ENCODE assay signal across 24 mouse cellular contexts in the genomic region with DNA sequence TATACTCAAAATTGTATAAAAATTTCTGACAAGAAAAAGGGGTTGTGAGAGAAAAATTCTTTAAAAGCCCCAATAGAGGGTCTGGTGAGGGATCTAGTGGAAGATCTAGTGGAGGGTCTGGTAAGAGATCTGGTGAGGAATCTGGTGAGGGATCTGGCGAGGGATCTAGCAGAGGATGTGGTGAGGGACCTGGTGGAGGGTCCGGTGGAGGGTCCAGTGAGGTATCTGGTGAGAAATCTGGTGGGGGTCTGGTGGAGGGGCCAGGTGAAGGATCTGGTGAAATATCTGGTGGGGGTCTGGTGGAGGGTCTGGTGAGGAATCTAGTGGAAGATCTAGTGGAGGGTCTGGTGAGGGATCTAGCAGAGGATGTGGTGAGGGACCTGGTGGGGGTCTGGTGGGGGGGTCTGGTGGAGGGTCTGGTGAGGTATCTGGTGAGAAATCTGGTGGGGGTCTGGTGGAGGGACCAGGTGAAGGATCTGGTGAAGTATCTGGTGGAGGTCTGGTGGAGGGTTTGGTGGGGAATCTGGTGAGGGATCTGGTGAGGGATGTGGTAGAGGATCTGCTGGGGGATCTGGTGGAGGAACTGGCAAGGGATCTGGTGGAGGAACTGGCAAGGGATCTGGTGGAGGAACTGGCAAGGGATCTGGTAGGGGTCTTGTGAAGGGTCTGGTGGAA. TPM values are rescaled to one million over a fixed set of nuclear protein-coding genes. Genes with fewer than 3 reads are reported as not detected.
DNase-seq lines count a peak whose midpoint lies in the region; ATAC-seq and TF ChIP-seq lines count a peak whose summit lies in the region.
"Had no signal": no experiment of that assay in that cellular context is flagged by ENCODE, and none has a peak within 500 bp of the region (broad histone marks: within the 10 kb centered on the region; RNA-seq: fewer than 3 reads in every experiment).

No protein-coding gene starts in this region.

- H3K36me3 ChIP-seq in embryonic facial prominence, embryonic 11.5 days (replicated peaks; ENCODE audit: control insufficient read depth, insufficient read depth, low read depth, low read length) = no peaks in the 10 kb centered on the region
- peaks cover 6% of the 10 kb centered on the region; the same call in 1 of the 2 replicates for H3K36me3 ChIP-seq in embryonic facial prominence, embryonic 10.5 days (replicated peaks)
- H3K36me3 ChIP-seq in heart, embryonic 10.5 days = no peaks in the 10 kb centered on the region; the same call in 1 of the 2 replicates
- H3K36me3 ChIP-seq in heart, adult 2 months (ENCODE audit: control insufficient read depth, insufficient read depth, low read length) = no peaks in the 10 kb centered on the region; the same call in 1 of the 2 replicates
- H3K36me3 ChIP-seq in liver, embryonic 11.5 days (ENCODE audit: control insufficient read depth, insufficient read depth, low read length) = no peaks in the 10 kb centered on the region
- H3K36me3 ChIP-seq in liver, embryonic 12.5 days = no peaks in the 10 kb centered on the region
- H3K36me3 ChIP-seq: forebrain, embryonic 15.5 days; G1E had no signal

- H3K27ac ChIP-seq in embryonic facial prominence, embryonic 11.5 days (replicated peaks; ENCODE audit: low read depth, low read length) = no peak overlapping the region
- no peak overlapping the region for H3K27ac ChIP-seq in embryonic facial prominence, embryonic 10.5 days (replicated peaks)
- H3K27ac ChIP-seq in heart, embryonic 10.5 days = no peak overlapping the region
- H3K27ac ChIP-seq in heart, adult 2 months = no peak overlapping the region
- H3K27ac ChIP-seq in liver, embryonic 11.5 days (ENCODE audit: low read depth, low read length) = no peak overlapping the region
- H3K27ac ChIP-seq in liver, embryonic 12.5 days = no peak overlapping the region
- H3K27ac ChIP-seq: embryonic facial prominence, embryonic 12.5 days; forebrain, embryonic 13.5 days; forebrain, embryonic 15.5 days had no signal

- no peak for DNase-seq in embryonic facial prominence, embryonic 11.5 days (ENCODE audit: low spot score)
- DNase-seq in embryonic facial prominence, embryonic 10.5 days (ENCODE audit: low spot score) = no peak
- peak; percentile 70 for DNase-seq in heart, embryonic 10.5 days (ENCODE audit: low spot score)
- DNase-seq in heart, adult 2 months = no peak
- peak; percentile 28 for DNase-seq in liver, embryonic 11.5 days (ENCODE audit: low spot score)
- DNase-seq: adrenal gland, adult 8-10 months; adrenal gland, postnatal 14 days; adrenal gland, postnatal 36 days; B cell, adult 2 months; cerebellum, adult 11-12 months; cerebellum, adult 2 months; cerebellum, adult 9-10 months; cerebellum, postnatal 10 days; cerebellum, postnatal 25 days; forebrain, postnatal 0 days had no signal

- H3K4me2 ChIP-seq in embryonic facial prominence, embryonic 11.5 days (ENCODE audit: low read depth, low read length) = no peak overlapping the region
- H3K4me2 ChIP-seq in liver, embryonic 11.5 days = no peak overlapping the region
- H3K4me2 ChIP-seq in liver, embryonic 12.5 days = no peak overlapping the region
- H3K4me2 ChIP-seq: embryonic facial prominence, embryonic 12.5 days; forebrain, embryonic 13.5 days; forebrain, embryonic 15.5 days had no signal

- 89% methylated on average over 2 of the region's 2 CpGs for WGBS in embryonic facial prominence, embryonic 11.5 days
- WGBS in embryonic facial prominence, embryonic 10.5 days = 87% methylated on average over 2 of the region's 2 CpGs
- 89% methylated on average over 2 of the region's 2 CpGs for WGBS in heart, embryonic 10.5 days
- 85% methylated on average over 2 of the region's 2 CpGs for WGBS in heart, adult 2 months
- 81% methylated on average over 2 of the region's 2 CpGs for WGBS in liver, embryonic 11.5 days
- WGBS in liver, embryonic 12.5 days (ENCODE audit: insufficient replicate concordance) = 63% methylated on average over 2 of the region's 2 CpGs

- no peak overlapping the region for H3K4me3 ChIP-seq in embryonic facial prominence, embryonic 11.5 days (ENCODE audit: low read depth, low read length)
- H3K4me3 ChIP-seq in embryonic facial prominence, embryonic 10.5 days = no peak overlapping the region
- no peak overlapping the region for H3K4me3 ChIP-seq in heart, embryonic 10.5 days
- no peak overlapping the region for H3K4me3 ChIP-seq in heart, adult 2 months
- no peak overlapping the region for H3K4me3 ChIP-seq in liver, embryonic 11.5 days (ENCODE audit: low read depth, low read length)
- no peak overlapping the region for H3K4me3 ChIP-seq in liver, embryonic 12.5 days
- H3K4me3 ChIP-seq: embryonic facial prominence, embryonic 12.5 days; forebrain, embryonic 13.5 days; forebrain, embryonic 15.5 days had no signal

- no peak for TF ChIP-seq EP300 in heart, adult 2 months (IDR thresholded peaks at IDR 0.05; ENCODE audit: insufficient read depth, low read depth, low read length)

- no peaks in the 10 kb centered on the region for H3K27me3 ChIP-seq in embryonic facial prominence, embryonic 11.5 days (ENCODE audit: control insufficient read depth, insufficient read depth, low read length)
- no peaks in the 10 kb centered on the region for H3K27me3 ChIP-seq in embryonic facial prominence, embryonic 10.5 days (replicated peaks; ENCODE audit: low read depth, poor library complexity, severe bottlenecking)
- H3K27me3 ChIP-seq in heart, embryonic 10.5 days (ENCODE audit: insufficient read depth, poor library complexity, severe bottlenecking) = no peaks in the 10 kb centered on the region
- no peaks in the 10 kb centered on the region for H3K27me3 ChIP-seq in heart, adult 2 months (ENCODE audit: control insufficient read depth, insufficient read depth, low read length)
- no peaks in the 10 kb centered on the region for H3K27me3 ChIP-seq in liver, embryonic 11.5 days (replicated peaks; ENCODE audit: control insufficient read depth, insufficient read depth, low read length)
- no peaks in the 10 kb centered on the region for H3K27me3 ChIP-seq in liver, embryonic 12.5 days (replicated peaks)
- H3K27me3 ChIP-seq: CH12.LX; embryonic facial prominence, embryonic 12.5 days; forebrain, embryonic 13.5 days; forebrain, embryonic 15.5 days; Patski had no signal

- no peaks in the 10 kb centered on the region for H3K9me3 ChIP-seq in embryonic facial prominence, embryonic 11.5 days (replicated peaks; ENCODE audit: control insufficient read depth, low read length)
- H3K9me3 ChIP-seq in embryonic facial prominence, embryonic 10.5 days = no peaks in the 10 kb centered on the region
- no peaks in the 10 kb centered on the region for H3K9me3 ChIP-seq in heart, embryonic 10.5 days
- no peaks in the 10 kb centered on the region for H3K9me3 ChIP-seq in liver, embryonic 11.5 days (ENCODE audit: control insufficient read depth, low read length)
- H3K9me3 ChIP-seq in liver, embryonic 12.5 days (replicated peaks) = no peaks in the 10 kb centered on the region
- H3K9me3 ChIP-seq: embryonic facial prominence, embryonic 12.5 days; forebrain, embryonic 13.5 days; forebrain, embryonic 15.5 days had no signal

- TF ChIP-seq CTCF in heart, adult 2 months (IDR thresholded peaks at IDR 0.05) = no peak

- TF ChIP-seq POLR2A in heart, adult 2 months (IDR thresholded peaks at IDR 0.05; ENCODE audit: insufficient read depth, low read depth, low read length) = no peak

- 0 out of 2 replicates have a peak, but pooled peaks have one; percentile 7 for ATAC-seq in embryonic facial prominence, embryonic 11.5 days (replicated peaks; ENCODE audit: insufficient number of reproducible peaks, low FRiP score, low TSS enrichment, low read depth)
- no peak for ATAC-seq in liver, embryonic 11.5 days (replicated peaks; ENCODE audit: low FRiP score)
- no peak for ATAC-seq in liver, embryonic 12.5 days
- ATAC-seq: activated CD4-positive, CD25-positive, alpha-beta regulatory T cell, adult 4 months; CD4-positive, CD25-positive, alpha-beta regulatory T cell, adult 4 months; forebrain, embryonic 13.5 days; forebrain, embryonic 15.5 days; forebrain, postnatal 0 days; Patski had no signal

- no peak overlapping the region for H3K9ac ChIP-seq in embryonic facial prominence, embryonic 11.5 days (replicated peaks; ENCODE audit: low read length)
- no peak overlapping the region for H3K9ac ChIP-seq in heart, adult 2 months (ENCODE audit: low read depth, low read length)
- no peak overlapping the region for H3K9ac ChIP-seq in liver, embryonic 11.5 days (ENCODE audit: low read depth, low read length)
- H3K9ac ChIP-seq in liver, embryonic 12.5 days = no peak overlapping the region
- H3K9ac ChIP-seq: embryonic facial prominence, embryonic 12.5 days; forebrain, embryonic 13.5 days; forebrain, embryonic 15.5 days; forebrain, postnatal 0 days had no signal

- peaks cover 8% of the 10 kb centered on the region for H3K4me1 ChIP-seq in embryonic facial prominence, embryonic 11.5 days (ENCODE audit: control insufficient read depth, insufficient read depth, low read length)
- peaks cover 66% of the 10 kb centered on the region for H3K4me1 ChIP-seq in embryonic facial prominence, embryonic 10.5 days
- peaks cover 45% of the 10 kb centered on the region for H3K4me1 ChIP-seq in heart, embryonic 10.5 days
- H3K4me1 ChIP-seq in heart, adult 2 months (ENCODE audit: control insufficient read depth, insufficient read depth, low read length) = peaks cover 10% of the 10 kb centered on the region
- peaks cover 16% of the 10 kb centered on the region for H3K4me1 ChIP-seq in liver, embryonic 11.5 days (replicated peaks; ENCODE audit: control insufficient read depth, insufficient read depth, low read length)
- peaks cover 28% of the 10 kb centered on the region; the same call in 1 of the 2 replicates for H3K4me1 ChIP-seq in liver, embryonic 12.5 days
- H3K4me1 ChIP-seq: forebrain, embryonic 13.5 days; forebrain, embryonic 15.5 days had no signal

- H3K79me2 ChIP-seq in heart, adult 2 months (replicated peaks; ENCODE audit: control insufficient read depth, insufficient read depth, low read length) = no peaks in the 10 kb centered on the region

- intact Hi-C loops in heart, adult 2 months (cut with DNase I) = no loop called here

RNA-seq across cellular contexts. Expression of a gene that starts 10.4 kb away (rescaled TPM):
- 78.1 and 82.7 TPM in 2 replicates for polyA plus RNA-seq in embryonic facial prominence, embryonic 11.5 days (2014; fragmentation: Nextera tagmentation; extraction: Ambion mirVana)
- 55.7 and 57.5 TPM in 2 replicates for polyA plus RNA-seq in embryonic facial prominence, embryonic 10.5 days (2016; fragmentation: Nextera tagmentation; extraction: Ambion mirVana)
- polyA plus RNA-seq in heart, embryonic 10.5 days (2016; fragmentation: Nextera tagmentation; extraction: Ambion mirVana) = 23.0 and 38.1 TPM in 2 replicates
- 1 to 10 TPM; 1.6 to 2.5 TPM for total RNA-seq in heart, adult 2 months (2021)
- polyA plus RNA-seq in heart, adult 2 months (2012; rRNA removed) = 1.9 and 3.3 TPM in 2 replicates
- polyA plus RNA-seq in liver, embryonic 11.5 days (2014; fragmentation: Nextera tagmentation; extraction: Ambion mirVana) = 16.5 and 20.7 TPM in 2 replicates
- 5.9 and 6.8 TPM in 2 replicates for polyA plus RNA-seq in liver, embryonic 12.5 days (2016; fragmentation: Nextera tagmentation; extraction: Ambion mirVana)
- total RNA-seq: CH12.LX had no signal
- polyA plus RNA-seq: CD4-positive, CD25-positive, alpha-beta regulatory T cell, adult 4 months; G1E had no signal

Comparison
In these comparisons a context has a peak if more than half of its experiments do, and no peak if none do; other contexts are left out.
1. DNase-seq: peak in heart, embryonic 10.5 days (single experiment) and liver, embryonic 11.5 days (single experiment); none in embryonic facial prominence, embryonic 11.5 days (single experiment), embryonic facial prominence, embryonic 10.5 days (single experiment) and heart, adult 2 months (0 of 2).